Comparison of ENCODE assay signal across 8 mouse cellular contexts in genomic region chr19:38480731-38481621, GRCm38 (mm10). TPM values are rescaled to one million over a fixed set of nuclear protein-coding genes. Genes with fewer than 3 reads are reported as not detected.
DNase-seq lines count a peak whose midpoint lies in the region; ATAC-seq lines count a peak whose summit lies in the region.

Gene Plce1, plus strand, starts transcription at chr19:38481109.

- H3K9me3 ChIP-seq in hindbrain, embryonic 14.5 days (ENCODE audit: control insufficient read depth, low read length): no peaks in the 10 kb centered on the region
- H3K9me3 ChIP-seq in liver, embryonic 12.5 days (replicated peaks): no peaks in the 10 kb centered on the region
- no peaks in the 10 kb centered on the region for H3K9me3 ChIP-seq in neural tube, embryonic 12.5 days

- H3K36me3 ChIP-seq in hindbrain, embryonic 14.5 days (replicated peaks; ENCODE audit: control insufficient read depth, insufficient read depth): no peaks in the 10 kb centered on the region
- H3K36me3 ChIP-seq in liver, embryonic 12.5 days: no peaks in the 10 kb centered on the region
- H3K36me3 ChIP-seq in neural tube, embryonic 12.5 days: no peaks in the 10 kb centered on the region

- WGBS in hindbrain, embryonic 14.5 days: under 1% methylated on average over 69 of the region's 90 CpGs
- WGBS in liver, embryonic 12.5 days (ENCODE audit: insufficient replicate concordance): under 1% methylated on average over 67 of the region's 90 CpGs
- under 1% methylated on average over 53 of the region's 90 CpGs for WGBS in neural tube, embryonic 12.5 days

- DNase-seq in cerebellum, adult 9-11 months: no peak
- DNase-seq in adrenal gland, adult 2 months: peak; percentile 49
- DNase-seq in gastrocnemius, postnatal 10 days: peak; percentile 59
- no peak for DNase-seq in hindbrain, embryonic 14.5 days (ENCODE audit: low spot score)
- DNase-seq in spleen, postnatal 4 days (ENCODE audit: low spot score in 2 of 2): no peak

- H3K27me3 ChIP-seq in hindbrain, embryonic 14.5 days (ENCODE audit: control insufficient read depth, insufficient read depth, low read length): peaks cover 32% of the 10 kb centered on the region
- peaks cover 64% of the 10 kb centered on the region for H3K27me3 ChIP-seq in liver, embryonic 12.5 days (replicated peaks)
- 0 out of 2 replicates have a peak, but pooled peaks cover 2% of the 10 kb centered on the region for H3K27me3 ChIP-seq in neural tube, embryonic 12.5 days (replicated peaks)

- peak within 1 kb of the TSS; percentile 70 for H3K9ac ChIP-seq in hindbrain, embryonic 14.5 days
- H3K9ac ChIP-seq in liver, embryonic 12.5 days: 0 out of 2 replicates have a peak within 1 kb of the TSS, but pooled peaks have one; percentile 12
- peak within 1 kb of the TSS; percentile 79 for H3K9ac ChIP-seq in neural tube, embryonic 12.5 days

- H3K4me2 ChIP-seq in hindbrain, embryonic 14.5 days (replicated peaks): peak within 1 kb of the TSS; percentile 99
- H3K4me2 ChIP-seq in liver, embryonic 12.5 days: peak within 1 kb of the TSS; percentile 63
- peak within 1 kb of the TSS; percentile 96 for H3K4me2 ChIP-seq in neural tube, embryonic 12.5 days (replicated peaks)

- peak within 1 kb of the TSS; percentile 74 for H3K4me3 ChIP-seq in hindbrain, embryonic 14.5 days (replicated peaks; ENCODE audit: low read length)
- H3K4me3 ChIP-seq in liver, embryonic 12.5 days: peak within 1 kb of the TSS; percentile 54
- peak within 1 kb of the TSS; percentile 72 for H3K4me3 ChIP-seq in neural tube, embryonic 12.5 days

- H3K4me1 ChIP-seq in hindbrain, embryonic 14.5 days (replicated peaks; ENCODE audit: control insufficient read depth, insufficient read depth, low read length): peaks cover 36% of the 10 kb centered on the region
- H3K4me1 ChIP-seq in liver, embryonic 12.5 days: no peaks in the 10 kb centered on the region
- peaks cover 38% of the 10 kb centered on the region for H3K4me1 ChIP-seq in neural tube, embryonic 12.5 days

- H3K27ac ChIP-seq in hindbrain, embryonic 14.5 days: peak within 1 kb of the TSS; percentile 33
- H3K27ac ChIP-seq in liver, embryonic 12.5 days: no peak within 1 kb of the TSS
- peak within 1 kb of the TSS; percentile 15; the same call in 1 of the 2 replicates for H3K27ac ChIP-seq in neural tube, embryonic 12.5 days

- ATAC-seq in cerebellum, adult (ENCODE audit: insufficient number of reproducible peaks, low FRiP score, low TSS enrichment): 0 out of 2 replicates have a peak, but pooled peaks have one; percentile 29
- peak; percentile 82 for ATAC-seq in hindbrain, embryonic 14.5 days (ENCODE audit: low FRiP score)
- peak; percentile 32; the same call in 1 of the 2 replicates for ATAC-seq in liver, embryonic 12.5 days
- ATAC-seq in neural tube, embryonic 12.5 days (ENCODE audit: low FRiP score, low read depth): peak; percentile 80

RNA-seq across cellular contexts. Expression of gene Plce1, which starts in this region (rescaled TPM):
- 1 to 10 TPM; 5.9 to 8.9 TPM for total RNA-seq in adrenal gland, adult 2 months (2021)
- 0.81 TPM in 2 replicates for polyA plus RNA-seq in adrenal gland, adult 2 months (2012; rRNA removed)
- 10 to 100 TPM; 18.6 to 23.0 TPM for total RNA-seq in gastrocnemius, postnatal 10 days (2021)
- 4.3 and 4.7 TPM in 2 replicates for polyA plus RNA-seq in hindbrain, embryonic 14.5 days (2014; fragmentation: Nextera tagmentation; extraction: Ambion mirVana)
- 0.82 and 0.89 TPM in 2 replicates for polyA plus RNA-seq in liver, embryonic 12.5 days (2016; fragmentation: Nextera tagmentation; extraction: Ambion mirVana)
- 8.6 and 10.5 TPM in 2 replicates for polyA plus RNA-seq in neural tube, embryonic 12.5 days (2016; fragmentation: Nextera tagmentation; extraction: Ambion mirVana)

Comparison
In these comparisons a context has a peak if more than half of its experiments do, and no peak if none do; other contexts are left out.
1. Peak in ATAC-seq, H3K4me3 ChIP-seq, H3K9ac ChIP-seq and H3K4me2 ChIP-seq in liver, embryonic 12.5 days; RNA of the gene not detected or under 1 TPM.
2. ATAC-seq: peak in every context shown above with its lines; median percentile 82 in hindbrain, embryonic 14.5 days; 80 in neural tube, embryonic 12.5 days; 32 in liver, embryonic 12.5 days; 29 in cerebellum, adult.
3. DNase-seq: peak in adrenal gland, adult 2 months (single experiment) and gastrocnemius, postnatal 10 days (single experiment); none in cerebellum, adult 9-11 months (single experiment), hindbrain, embryonic 14.5 days (single experiment) and spleen, postnatal 4 days (0 of 2).
4. H3K9ac ChIP-seq: peak in every context shown above with its lines; median percentile 79 in neural tube, embryonic 12.5 days; 70 in hindbrain, embryonic 14.5 days; 12 in liver, embryonic 12.5 days.
5. Peak in every context shown above with its lines, with median percentiles within 50 percentile points of each other: H3K4me2 ChIP-seq and H3K4me3 ChIP-seq.